Mouse (Mus musculus): ENCODE measurements at regions not wholly inside any gene's neighbourhood (a gene's known extent, or its start where the extent isn't known, plus 50 kb on each side); places are given as distances from the start of the nearest gene placed in this dataset.

- H3K36me3 ChIP-seq (ENCODE audit: control insufficient read depth, insufficient read depth, low read length), result no peaks in the 10 kb centered on the region
- 0 out of 2 replicates have a peak, but pooled peaks cover 2% of the 10 kb centered on the region for H3K4me1 ChIP-seq (ENCODE audit: control insufficient read depth, insufficient read depth, low read length)
- no peaks in the 10 kb centered on the region for H3K9me3 ChIP-seq (ENCODE audit: control insufficient read depth, low read length)
- H3K27me3 ChIP-seq (ENCODE audit: control insufficient read depth, insufficient read depth, low read length), result no peaks in the 10 kb centered on the region
- H3K9ac ChIP-seq (ENCODE audit: low read depth, low read length), result no peak overlapping the region
- 8% methylated on average over 2 of the region's 2 CpGs for WGBS
- H3K4me2 ChIP-seq (replicated peaks; ENCODE audit: low read depth, low read length), result no peak overlapping the region
- H3K27ac ChIP-seq (ENCODE audit: low read depth, low read length), result no peak overlapping the region
- no peak for ATAC-seq (ENCODE audit: low FRiP score, low TSS enrichment)
- H3K4me3 ChIP-seq (ENCODE audit: low read length), result no peak overlapping the region
These were observed 307.9 kb downstream of the Satb1 start for GRCm38 (mm10) chr17:51525219-51525618.

- ATAC-seq (ENCODE audit: low FRiP score, low TSS enrichment), result no peak
- H3K27me3 ChIP-seq (ENCODE audit: control insufficient read depth, insufficient read depth, low read length), result no peaks in the 10 kb centered on the region
- no peak overlapping the region for H3K27ac ChIP-seq (ENCODE audit: low read depth, low read length)
- H3K4me2 ChIP-seq (replicated peaks; ENCODE audit: low read depth, low read length), result no peak overlapping the region
- 61% methylated on average over 2 of the region's 2 CpGs for WGBS
- no peaks in the 10 kb centered on the region for H3K9me3 ChIP-seq (ENCODE audit: control insufficient read depth, low read length)
- no peak overlapping the region for H3K9ac ChIP-seq (ENCODE audit: low read depth, low read length)
- H3K36me3 ChIP-seq (ENCODE audit: control insufficient read depth, insufficient read depth, low read length), result no peaks in the 10 kb centered on the region
- H3K4me3 ChIP-seq (ENCODE audit: low read length), result no peak overlapping the region
- no peaks in the 10 kb centered on the region for H3K4me1 ChIP-seq (ENCODE audit: control insufficient read depth, insufficient read depth, low read length)
These were observed 321.2 kb downstream of the Satb1 start for GRCm38 (mm10) chr17:51511917-51512316.

- WGBS, result 81% methylated on average over 10 of the region's 10 CpGs
- H3K4me1 ChIP-seq (ENCODE audit: control insufficient read depth, insufficient read depth, low read length), result no peaks in the 10 kb centered on the region
- no peaks in the 10 kb centered on the region for H3K36me3 ChIP-seq (ENCODE audit: control insufficient read depth, insufficient read depth, low read length)
- H3K9me3 ChIP-seq (ENCODE audit: control insufficient read depth, low read length), result no peaks in the 10 kb centered on the region
- no peak overlapping the region for H3K27ac ChIP-seq (ENCODE audit: low read depth, low read length)
- no peak for ATAC-seq (ENCODE audit: low FRiP score, low TSS enrichment)
- no peak overlapping the region for H3K4me3 ChIP-seq (ENCODE audit: low read length)
- no peaks in the 10 kb centered on the region for H3K27me3 ChIP-seq (ENCODE audit: control insufficient read depth, insufficient read depth, low read length)
- no peak overlapping the region for H3K4me2 ChIP-seq (replicated peaks; ENCODE audit: low read depth, low read length)
- no peak overlapping the region for H3K9ac ChIP-seq (ENCODE audit: low read depth, low read length)
These were observed 321.6 kb upstream of the Tbc1d5 start for GRCm38 (mm10) chr17:51500751-51501150.

GRCm38 (mm10) chr17:51499541-51499940 lies 320.4 kb upstream of the Tbc1d5 start:
- no peaks in the 10 kb centered on the region for H3K36me3 ChIP-seq (ENCODE audit: control insufficient read depth, insufficient read depth, low read length)
- 83% methylated on average over 2 of the region's 2 CpGs for WGBS
- no peak overlapping the region for H3K4me2 ChIP-seq (replicated peaks; ENCODE audit: low read depth, low read length)
- no peaks in the 10 kb centered on the region for H3K27me3 ChIP-seq (ENCODE audit: control insufficient read depth, insufficient read depth, low read length)
- H3K9me3 ChIP-seq (ENCODE audit: control insufficient read depth, low read length), result no peaks in the 10 kb centered on the region
- no peak overlapping the region for H3K4me3 ChIP-seq (ENCODE audit: low read length)
- ATAC-seq (ENCODE audit: low FRiP score, low TSS enrichment), result no peak
- no peak overlapping the region for H3K9ac ChIP-seq (ENCODE audit: low read depth, low read length)
- H3K27ac ChIP-seq (ENCODE audit: low read depth, low read length), result no peak overlapping the region
- H3K4me1 ChIP-seq (ENCODE audit: control insufficient read depth, insufficient read depth, low read length), result no peaks in the 10 kb centered on the region

GRCm38 (mm10) chr17:51495038-51495437 lies 315.9 kb upstream of the Tbc1d5 start:
- WGBS, result 70% methylated on average over 2 of the region's 2 CpGs
- Histone ChIP-seq H3K27ac (ENCODE audit: low read depth, low read length) (no peak overlapping the region), H3K4me3 (ENCODE audit: low read length) (no peak overlapping the region), H3K4me1 (ENCODE audit: control insufficient read depth, insufficient read depth, low read length) (no peaks in the 10 kb centered on the region), H3K36me3 (ENCODE audit: control insufficient read depth, insufficient read depth, low read length) (no peaks in the 10 kb centered on the region), H3K9ac (ENCODE audit: low read depth, low read length) (no peak overlapping the region), H3K4me2 (replicated peaks; ENCODE audit: low read depth, low read length) (no peak overlapping the region), H3K9me3 (ENCODE audit: control insufficient read depth, low read length) (no peaks in the 10 kb centered on the region), H3K27me3 (ENCODE audit: control insufficient read depth, insufficient read depth, low read length) (no peaks in the 10 kb centered on the region)
- no peak for ATAC-seq (ENCODE audit: low FRiP score, low TSS enrichment)

- Histone ChIP-seq H3K9ac (ENCODE audit: low read depth, low read length) (no peak overlapping the region), H3K27ac (ENCODE audit: low read depth, low read length) (no peak overlapping the region), H3K27me3 (ENCODE audit: control insufficient read depth, insufficient read depth, low read length) (no peaks in the 10 kb centered on the region), H3K4me3 (ENCODE audit: low read length) (no peak overlapping the region), H3K4me1 (ENCODE audit: control insufficient read depth, insufficient read depth, low read length) (no peaks in the 10 kb centered on the region), H3K4me2 (replicated peaks; ENCODE audit: low read depth, low read length) (no peak overlapping the region), H3K36me3 (ENCODE audit: control insufficient read depth, insufficient read depth, low read length) (no peaks in the 10 kb centered on the region), H3K9me3 (ENCODE audit: control insufficient read depth, low read length) (no peaks in the 10 kb centered on the region)
- WGBS, result 76% methylated on average over 3 of the region's 3 CpGs
- no peak for ATAC-seq (ENCODE audit: low FRiP score, low TSS enrichment)
These were observed 310.2 kb upstream of the Tbc1d5 start for GRCm38 (mm10) chr17:51489386-51489785.

GRCm38 (mm10) chr17:51487918-51488445 lies 308.8 kb upstream of the Tbc1d5 start:
- H3K9me3 ChIP-seq (ENCODE audit: control insufficient read depth, low read length), result no peaks in the 10 kb centered on the region
- no peak overlapping the region for H3K9ac ChIP-seq (ENCODE audit: low read depth, low read length)
- H3K4me2 ChIP-seq (replicated peaks; ENCODE audit: low read depth, low read length), result no peak overlapping the region
- no peaks in the 10 kb centered on the region for H3K4me1 ChIP-seq (ENCODE audit: control insufficient read depth, insufficient read depth, low read length)
- no peak for ATAC-seq (ENCODE audit: low FRiP score, low TSS enrichment)
- no peaks in the 10 kb centered on the region for H3K36me3 ChIP-seq (ENCODE audit: control insufficient read depth, insufficient read depth, low read length)
- H3K4me3 ChIP-seq (ENCODE audit: low read length), result no peak overlapping the region
- no peak overlapping the region for H3K27ac ChIP-seq (ENCODE audit: low read depth, low read length)
- 87% methylated on average over 3 of the region's 3 CpGs for WGBS
- no peaks in the 10 kb centered on the region for H3K27me3 ChIP-seq (ENCODE audit: control insufficient read depth, insufficient read depth, low read length)

- Histone ChIP-seq H3K27me3 (ENCODE audit: control insufficient read depth, insufficient read depth, low read length) (no peaks in the 10 kb centered on the region), H3K4me1 (ENCODE audit: control insufficient read depth, insufficient read depth, low read length) (no peaks in the 10 kb centered on the region), H3K4me3 (ENCODE audit: low read length) (no peak overlapping the region), H3K27ac (ENCODE audit: low read depth, low read length) (no peak overlapping the region), H3K9ac (ENCODE audit: low read depth, low read length) (no peak overlapping the region), H3K4me2 (replicated peaks; ENCODE audit: low read depth, low read length) (no peak overlapping the region), H3K36me3 (ENCODE audit: control insufficient read depth, insufficient read depth, low read length) (no peaks in the 10 kb centered on the region), H3K9me3 (ENCODE audit: control insufficient read depth, low read length) (0 out of 2 replicates have a peak, but pooled peaks cover 3% of the 10 kb centered on the region)
- no peak for ATAC-seq (ENCODE audit: low FRiP score, low TSS enrichment)
- 85% methylated on average over 7 of the region's 7 CpGs for WGBS
These were observed 298.7 kb upstream of the Tbc1d5 start for GRCm38 (mm10) chr17:51477810-51478209.

- Histone ChIP-seq H3K27me3 (ENCODE audit: control insufficient read depth, insufficient read depth, low read length) (no peaks in the 10 kb centered on the region), H3K36me3 (ENCODE audit: control insufficient read depth, insufficient read depth, low read length) (no peaks in the 10 kb centered on the region), H3K4me1 (ENCODE audit: control insufficient read depth, insufficient read depth, low read length) (no peaks in the 10 kb centered on the region), H3K4me2 (replicated peaks; ENCODE audit: low read depth, low read length) (no peak overlapping the region), H3K9me3 (ENCODE audit: control insufficient read depth, low read length) (0 out of 2 replicates have a peak, but pooled peaks cover 3% of the 10 kb centered on the region), H3K27ac (ENCODE audit: low read depth, low read length) (no peak overlapping the region), H3K4me3 (ENCODE audit: low read length) (no peak overlapping the region), H3K9ac (ENCODE audit: low read depth, low read length) (no peak overlapping the region)
- 90% methylated on average over 8 of the region's 8 CpGs for WGBS
- no peak for ATAC-seq (ENCODE audit: low FRiP score, low TSS enrichment)
These were observed 298.3 kb upstream of the Tbc1d5 start for GRCm38 (mm10) chr17:51477404-51477803.
